Mouse (Mus musculus) liver, postnatal 0 days (tissue): ENCODE measurements around the gene Smg6. TPM values are rescaled to one million over a fixed set of nuclear protein-coding genes. Genes with fewer than 3 reads are reported as not detected.

Experiments
- ATAC-seq: fragments of 200-750 bp; cut with Nextera tagmentation; 2 replicates; pipeline ENCODE4 v1.8.0; 2017; ENCODE audit warnings: mild to moderate bottlenecking, moderate library complexity
- DNase-seq: peaks from one replicate; pipeline ENCODE4 v3.0.0-alpha.2; 2016
- H3K27ac ChIP-seq: fragments of 300-500 bp; sonication (generic); 2 replicates; pipeline ENCODE4 v1.5.1; 2014; ENCODE audit warnings: antibody characterized with exemption, moderate library complexity, mild to moderate bottlenecking, low read depth
- H3K27me3 ChIP-seq: fragments of 300-500 bp; sonication (generic); 2 replicates; pipeline ENCODE4 v1.6.1; 2014; ENCODE audit warnings: low read length, control low read depth, mixed read lengths; ENCODE audit not compliant: insufficient read depth
- H3K36me3 ChIP-seq: fragments of 300-500 bp; sonication (generic); replicated peaks from 2 replicates; pipeline ENCODE4 v1.6.1; 2014; ENCODE audit warnings: mild to moderate bottlenecking, control low read depth, low read length, moderate library complexity, mixed read lengths; ENCODE audit not compliant: insufficient read depth
- H3K4me1 ChIP-seq: fragments of 300-500 bp; sonication (generic); 2 replicates; pipeline ENCODE4 v1.6.1; 2014; ENCODE audit warnings: antibody characterized with exemption, mild to moderate bottlenecking, control low read depth; ENCODE audit not compliant: insufficient read depth
- H3K4me2 ChIP-seq: fragments of 300-500 bp; sonication (generic); 2 replicates; pipeline ENCODE4 v1.6.1; 2014; ENCODE audit warnings: low read depth, mild to moderate bottlenecking, low read length, moderate library complexity, mixed read lengths
- H3K4me3 ChIP-seq: fragments of 300-500 bp; sonication (generic); 2 replicates; pipeline ENCODE4 v1.5.1; 2014; ENCODE audit warnings: low read depth, low read length
- H3K9ac ChIP-seq: fragments of 300-500 bp; sonication (generic); replicated peaks from 2 replicates; pipeline ENCODE4 v1.6.1; 2014; ENCODE audit warnings: mild to moderate bottlenecking, moderate library complexity
- H3K9me3 ChIP-seq: fragments of 300-500 bp; sonication (generic); 2 replicates; pipeline ENCODE4 v1.6.1; 2016; ENCODE audit warnings: mild to moderate bottlenecking, control low read depth, low read length, mixed read lengths
- CTCF ChIP-seq: sonication (generic); IDR thresholded peaks from 2 replicates; pipeline ENCODE4 v1.5.1; 2016; ENCODE audit warnings: antibody characterized with exemption, low read depth
- EP300 ChIP-seq: IDR thresholded peaks from 2 replicates; pipeline ENCODE4 v1.6.1; 2016; ENCODE audit warnings: antibody characterized with exemption, low read depth, mild to moderate bottlenecking
- WGBS: fragments of 180-500 bp; shearing (Covaris S2); extraction: QIAGEN DNeasy Blood & Tissue Kit; methylation state at CpG from one replicate; pipeline ENCODE4 v1.1.7; 2014; ENCODE audit not compliant: insufficient replicate concordance; 5-methylcytosine and 5-hydroxymethylcytosine counted together
- polyA plus RNA-seq: library from polyadenylated mRNA; unstranded; fragments of >200 nt; fragmentation: Nextera tagmentation; extraction: Ambion mirVana; gene quantifications from 2 replicates; pipeline ENCODE4 v1.2.1, GENCODE M21; 2015

The Smg6 gene
- polyA plus RNA-seq, 1 experiment from 2014 or later = 4.7 TPM

GRCm38 (mm10) chr11:75204472-75204871, 278.8 kb downstream of the Smg6 start:
- Histone ChIP-seq H3K27me3 (no peaks in the 10 kb centered on the region), H3K4me2 (no peak overlapping the region), H3K27ac (no peak overlapping the region), H3K36me3 (no peaks in the 10 kb centered on the region), H3K4me3 (no peak overlapping the region), H3K9ac (no peak overlapping the region), H3K9me3 (no peaks in the 10 kb centered on the region), H3K4me1 (peaks cover 4% of the 10 kb centered on the region)
- DNase-seq = no peak
- 45% methylated on average over 9 of the region's 9 CpGs for WGBS
- ATAC-seq = no peak
- TF ChIP-seq CTCF = no peak
- TF ChIP-seq EP300 = no peak

DNA sequence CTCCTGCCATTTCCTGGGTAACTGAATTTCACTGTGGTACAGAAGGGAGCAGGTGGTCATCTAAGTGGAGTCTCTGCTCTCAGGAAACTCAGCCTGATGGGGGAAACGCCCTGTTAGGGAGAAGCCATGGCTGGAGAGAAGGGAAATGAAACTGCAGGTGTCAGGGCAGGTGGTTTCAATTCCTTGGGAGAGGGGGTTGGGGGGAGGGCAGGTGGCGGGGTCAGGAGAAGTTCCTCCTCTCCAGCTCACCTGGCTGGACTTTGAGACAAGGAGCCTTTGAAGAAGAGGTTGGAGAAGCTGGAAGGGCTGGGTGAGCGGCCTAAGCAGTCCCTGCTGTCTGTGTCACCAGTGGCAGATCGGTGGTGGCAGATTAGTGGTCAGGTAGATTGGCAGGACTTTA, 280.7 kb downstream of the Smg6 start:
- Histone ChIP-seq H3K36me3 (no peaks in the 10 kb centered on the region), H3K4me1 (peaks cover 19% of the 10 kb centered on the region), H3K27me3 (no peaks in the 10 kb centered on the region), H3K4me3 (no peak overlapping the region), H3K9me3 (no peaks in the 10 kb centered on the region), H3K4me2 (no peak overlapping the region), H3K9ac (no peak overlapping the region), H3K27ac (no peak overlapping the region)
- TF ChIP-seq CTCF = no peak
- TF ChIP-seq EP300 = no peak
- 73% methylated on average over 4 of the region's 4 CpGs for WGBS
- no peak for ATAC-seq
- no peak for DNase-seq

DNA sequence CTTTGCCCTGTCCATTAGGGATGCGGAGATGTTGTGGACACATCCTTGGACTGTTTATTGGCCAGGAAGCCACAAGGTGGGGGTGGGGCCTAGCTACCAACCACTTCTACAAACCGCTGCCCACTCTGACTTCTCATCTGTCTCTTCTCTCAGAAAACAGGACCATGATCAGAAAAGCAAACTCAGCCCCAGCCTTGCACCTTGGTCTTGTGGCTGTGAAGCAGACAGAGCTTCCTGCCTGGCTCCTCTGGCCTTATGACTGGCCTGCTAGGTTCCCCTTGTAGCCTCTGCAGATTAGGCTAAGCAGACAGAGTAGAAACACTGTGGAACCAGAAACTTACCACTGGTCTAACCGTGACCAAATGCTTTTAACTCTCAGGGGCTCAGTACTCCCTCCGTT, 283.7 kb downstream of the Smg6 start:
- H3K9ac ChIP-seq = no peak overlapping the region
- no peaks in the 10 kb centered on the region for H3K9me3 ChIP-seq
- no peak overlapping the region for H3K4me2 ChIP-seq
- H3K27me3 ChIP-seq = no peaks in the 10 kb centered on the region
- no peak overlapping the region for H3K4me3 ChIP-seq
- peaks cover 34% of the 10 kb centered on the region for H3K4me1 ChIP-seq
- TF ChIP-seq CTCF = no peak
- TF ChIP-seq EP300 = no peak
- no peaks in the 10 kb centered on the region for H3K36me3 ChIP-seq
- ATAC-seq = no peak
- DNase-seq = no peak
- WGBS = 44% methylated on average over 4 of the region's 4 CpGs
- H3K27ac ChIP-seq = no peak overlapping the region

GRCm38 (mm10) chr11:75210093-75210492, 284.5 kb downstream of the Smg6 start:
- Histone ChIP-seq H3K9ac (peak overlapping the region; percentile 13; the same call in 1 of the 2 replicates), H3K4me1 (peaks cover 34% of the 10 kb centered on the region), H3K4me2 (peak overlapping the region; percentile 20; the same call in 1 of the 2 replicates)

DNA sequence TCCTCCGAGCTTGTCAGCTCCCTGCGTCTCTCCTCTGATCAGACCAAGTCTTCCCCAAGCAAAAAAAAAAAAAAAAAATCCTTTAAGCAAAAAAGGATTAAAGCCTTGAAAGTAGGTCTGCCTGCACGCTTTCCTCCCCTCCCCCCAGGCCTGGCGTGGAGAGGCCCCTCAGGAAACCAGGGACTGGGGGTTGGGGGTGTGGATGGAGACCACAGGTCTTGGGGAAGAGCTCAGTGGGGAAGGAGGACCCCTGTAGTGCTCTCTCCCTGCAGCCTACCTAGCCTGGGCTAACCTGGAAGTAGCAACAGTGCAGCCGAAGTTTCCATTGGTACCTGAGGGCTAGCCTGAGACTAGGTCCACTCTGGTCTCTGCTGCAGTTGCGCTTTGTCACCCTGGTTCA, 285.1 kb downstream of the Smg6 start:
- Histone ChIP-seq H3K27me3 (no peaks in the 10 kb centered on the region), H3K36me3 (no peaks in the 10 kb centered on the region), H3K9ac (no peak overlapping the region), H3K27ac (no peak overlapping the region), H3K4me1 (peaks cover 36% of the 10 kb centered on the region), H3K4me2 (no peak overlapping the region), H3K9me3 (no peaks in the 10 kb centered on the region), H3K4me3 (no peak overlapping the region)
- ATAC-seq = no peak
- no peak for DNase-seq
- 75% methylated on average over 6 of the region's 6 CpGs for WGBS
- TF ChIP-seq CTCF = no peak
- no peak for TF ChIP-seq EP300

More at GRCm38 (mm10) chr11:75210093-75210492, 284.5 kb downstream of the Smg6 start:
- WGBS = 51% methylated on average over 4 of the region's 4 CpGs
- no peak for TF ChIP-seq EP300
- no peak for TF ChIP-seq CTCF
- ATAC-seq (no peak), DNase-seq (no peak)
- Histone ChIP-seq H3K27ac (no peak overlapping the region), H3K27me3 (no peaks in the 10 kb centered on the region), H3K36me3 (no peaks in the 10 kb centered on the region), H3K9me3 (no peaks in the 10 kb centered on the region), H3K4me3 (no peak overlapping the region)

DNA sequence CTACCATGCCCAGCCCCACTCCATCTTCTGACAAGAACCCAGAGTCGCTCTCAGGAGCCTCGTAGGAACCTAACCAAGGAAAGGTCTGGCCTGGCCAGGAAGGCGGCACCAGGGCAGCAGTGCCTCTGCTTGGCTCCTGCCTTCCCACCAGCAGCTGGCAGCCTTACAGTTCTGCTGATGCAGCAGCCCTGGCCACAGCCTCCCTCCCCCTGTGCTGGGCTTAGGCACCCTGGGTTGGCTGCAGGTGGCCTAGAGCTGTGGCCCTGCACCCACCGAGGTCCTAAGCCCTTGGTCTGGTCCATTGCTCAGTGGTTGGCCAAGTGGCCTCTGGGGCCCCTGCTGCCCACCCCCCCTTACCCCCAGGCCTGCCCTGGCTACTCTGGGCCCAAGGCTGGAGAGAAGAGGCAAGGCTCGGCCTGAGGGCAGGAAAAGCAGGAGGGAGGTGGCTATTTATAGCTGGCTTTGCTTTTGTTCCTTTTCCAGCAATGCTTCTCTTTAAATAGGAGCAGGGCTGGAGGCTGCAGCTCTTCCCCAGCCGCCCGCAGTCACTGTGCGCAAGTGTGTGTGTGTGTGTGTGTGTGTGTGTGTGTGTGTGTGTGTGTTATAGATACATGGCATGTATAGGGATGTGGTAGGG, 286.5 kb downstream of the Smg6 start:
- Histone ChIP-seq H3K9me3 (no peaks in the 10 kb centered on the region), H3K4me2 (no peak overlapping the region), H3K36me3 (no peaks in the 10 kb centered on the region), H3K4me3 (no peak overlapping the region), H3K4me1 (peaks cover 38% of the 10 kb centered on the region), H3K27me3 (no peaks in the 10 kb centered on the region), H3K27ac (no peak overlapping the region), H3K9ac (no peak overlapping the region)
- WGBS = 69% methylated on average over 8 of the region's 8 CpGs
- DNase-seq = no peak
- 0 out of 2 replicates have a peak, but pooled peaks have one; percentile 1 for TF ChIP-seq CTCF
- TF ChIP-seq EP300 = no peak
- no peak for ATAC-seq
